Mouse (Mus musculus) left cerebral cortex, adult 11 months (tissue): Measurements from ENCODE around the gene Suz12.
"Not testable (repeated sequence)": the region's sequence is repeated elsewhere in the genome, so short reads cannot be mapped to it uniquely, and the experiment has no call there.

Experiments used
- DNase-seq: peaks from one replicate; pipeline ENCODE4 v3.0.0; 2022; ENCODE audit warnings: low spot score

The Suz12 gene

GRCm38 (mm10) chr11:79992592-79993355 is at the start of gene Suz12:
Gene Suz12, plus strand, starts transcription at chr11:79993106.
- DNase-seq, result peak; percentile 88

- no peak for DNase-seq
Measured at GRCm38 (mm10) chr11:79943136-79943535, 49.8 kb upstream of the Suz12 start.

- DNase-seq, result no peak
Measured at GRCm38 (mm10) chr11:79943601-79944000, 49.3 kb upstream of the Suz12 start.

- no peak for DNase-seq
Measured at GRCm38 (mm10) chr11:79947265-79947664, 45.6 kb upstream of the Suz12 start.

GRCm38 (mm10) chr11:79961346-79962124 is 31.4 kb upstream of the Suz12 start:
- no peak for DNase-seq

GRCm38 (mm10) chr11:79962125-79962876 is 30.6 kb upstream of the Suz12 start, which contains the start of gene Utp6:
Gene Utp6, minus strand, starts transcription at chr11:79962390.
- peak; percentile 92 for DNase-seq

- no peak for DNase-seq
Measured at GRCm38 (mm10) chr11:79962877-79963183, 30.1 kb upstream of the Suz12 start.

GRCm38 (mm10) chr11:79963212-79963974 is 29.5 kb upstream of the Suz12 start:
- DNase-seq, result no peak

- DNase-seq, result no peak
Measured at GRCm38 (mm10) chr11:79965896-79966295, 27.0 kb upstream of the Suz12 start.

GRCm38 (mm10) chr11:79967752-79968151 is 25.2 kb upstream of the Suz12 start:
- DNase-seq, result no peak

- no peak for DNase-seq
Measured at GRCm38 (mm10) chr11:79973133-79973532, 19.8 kb upstream of the Suz12 start.

GRCm38 (mm10) chr11:79973626-79974476 is 19.1 kb upstream of the Suz12 start:
- DNase-seq, result no peak

GRCm38 (mm10) chr11:79975377-79975776 is 17.5 kb upstream of the Suz12 start:
- no peak for DNase-seq

GRCm38 (mm10) chr11:79976222-79976621 is 16.7 kb upstream of the Suz12 start:
- DNase-seq, result no peak

GRCm38 (mm10) chr11:79976645-79977044 is 16.3 kb upstream of the Suz12 start:
- not testable (repeated sequence) for DNase-seq

- not testable (repeated sequence) for DNase-seq
Measured at GRCm38 (mm10) chr11:79977061-79977460, 15.8 kb upstream of the Suz12 start.

- not testable (repeated sequence) for DNase-seq
Measured at GRCm38 (mm10) chr11:79977747-79978146, 15.2 kb upstream of the Suz12 start.

- DNase-seq, result no peak
Measured at GRCm38 (mm10) chr11:79986886-79987285, 6.0 kb upstream of the Suz12 start.

GRCm38 (mm10) chr11:79987896-79988295 is 5.0 kb upstream of the Suz12 start:
- DNase-seq, result no peak

- no peak for DNase-seq
Measured at GRCm38 (mm10) chr11:79990120-79990519, 2.8 kb upstream of the Suz12 start.

- DNase-seq, result no peak
Measured at GRCm38 (mm10) chr11:79991600-79991999, 1.3 kb upstream of the Suz12 start.
